Mouse (Mus musculus): Measurements from ENCODE around the gene Actg1. TPM values are rescaled to one million over a fixed set of nuclear protein-coding genes. Genes with fewer than 3 reads are reported as not detected.
A peak's percentile ranks its signal among the peaks of the same experiment; 100 is the strongest.

Gene Actg1
- polyA plus RNA-seq, 1 experiment from 2014 or later, result 3,804 TPM

DNA sequence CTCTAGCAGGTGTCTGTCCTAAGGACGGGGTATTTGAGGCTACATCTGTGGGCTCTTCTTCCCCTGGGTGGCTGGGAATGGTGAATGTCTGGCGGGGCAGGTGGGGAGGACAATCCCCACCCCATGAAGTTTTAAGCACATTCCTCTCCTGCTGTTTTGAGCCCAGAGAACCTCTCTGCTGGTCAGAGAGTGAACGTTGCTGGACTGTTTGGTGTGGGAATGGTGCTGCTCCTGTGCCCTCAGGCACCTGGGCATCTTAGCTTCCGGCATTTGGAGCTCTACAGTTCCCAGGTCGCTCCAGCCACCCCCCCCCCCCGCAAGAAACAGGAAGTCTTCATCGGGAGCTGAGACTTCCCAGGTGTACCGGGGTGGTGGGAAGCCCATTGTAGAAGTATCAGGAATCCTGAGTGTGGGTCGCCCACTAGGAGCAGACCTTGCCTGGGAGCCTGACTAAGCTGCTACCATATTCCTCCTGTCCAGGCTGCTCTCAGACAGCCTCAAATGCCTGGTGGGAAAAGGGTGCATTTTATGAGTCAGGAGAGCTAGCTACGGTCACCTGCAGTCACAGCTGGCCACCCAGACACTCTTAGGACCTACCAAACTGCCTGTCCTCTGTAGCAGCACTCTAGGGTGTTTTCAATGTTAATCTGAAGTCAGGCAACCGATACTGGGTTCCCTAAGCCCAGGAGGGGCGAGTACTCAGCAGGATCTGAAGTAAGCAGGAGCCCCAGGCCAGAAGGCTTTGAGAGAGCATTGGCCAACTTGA is 41.8 kb downstream of the Actg1 start:
- Histone ChIP-seq H3K4me3 (ENCODE audit: low read depth, low read length) (no peak overlapping the region), H3K4me1 (ENCODE audit: control insufficient read depth, insufficient read depth, low read length) (peaks cover 42% of the 10 kb centered on the region), H3K27ac (ENCODE audit: low read depth, low read length) (no peak overlapping the region), H3K9me3 (ENCODE audit: control insufficient read depth, low read length) (no peaks in the 10 kb centered on the region), H3K27me3 (ENCODE audit: control insufficient read depth, insufficient read depth, low read length) (peaks cover 11% of the 10 kb centered on the region; the same call in 1 of the 2 replicates), H3K36me3 (ENCODE audit: control insufficient read depth, insufficient read depth, low read length) (no peaks in the 10 kb centered on the region), H3K9ac (ENCODE audit: low read length) (no peak overlapping the region; the same call in 1 of the 2 replicates), H3K4me2 (ENCODE audit: low read depth) (no peak overlapping the region)
- DNase-seq (ENCODE audit: low spot score), result peak; percentile 10
- WGBS, result 53% methylated on average over 12 of the region's 12 CpGs
- no peak for ATAC-seq (ENCODE audit: insufficient read depth, low FRiP score, low TSS enrichment)

DNA sequence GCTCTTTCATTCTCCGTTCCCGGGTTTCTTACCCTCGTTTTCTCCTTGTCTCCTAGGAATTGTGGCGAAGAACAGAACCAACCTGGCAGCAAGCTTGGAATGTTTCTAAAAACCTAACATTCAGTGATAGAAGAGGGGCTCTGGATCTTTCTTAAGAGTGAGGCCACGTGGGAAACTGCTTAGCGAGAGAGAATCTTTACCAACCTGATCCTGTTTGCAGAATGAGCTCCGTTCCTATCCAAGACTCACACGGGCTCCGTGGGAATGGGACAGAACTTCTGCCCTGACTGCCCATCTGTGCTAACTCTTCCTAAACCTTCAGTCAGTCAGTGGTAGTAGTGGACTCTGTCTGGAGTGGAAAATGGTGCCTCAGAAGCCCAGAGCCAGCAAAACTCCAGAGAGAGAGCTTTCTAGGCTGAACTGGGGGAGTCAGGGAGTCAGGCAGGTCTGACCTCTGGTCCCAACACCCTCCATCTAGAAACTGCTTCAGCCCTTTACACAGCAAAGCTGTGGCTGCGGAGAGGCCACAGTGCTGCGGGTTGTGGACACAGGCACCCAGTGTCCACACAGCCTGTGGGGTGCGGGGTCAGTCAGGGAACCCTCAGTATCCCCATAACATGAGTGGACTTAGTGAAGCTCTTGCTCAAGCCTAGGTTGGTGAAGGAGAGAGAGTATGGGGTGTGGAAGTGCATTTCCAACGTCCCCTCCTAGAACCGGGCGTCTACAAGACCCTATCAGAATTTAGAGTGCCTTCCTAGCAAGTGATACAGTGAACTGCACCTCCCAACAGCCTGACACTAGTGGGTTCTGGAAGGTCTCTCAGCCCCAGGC is 42.6 kb downstream of the Actg1 start:
- ATAC-seq (ENCODE audit: insufficient read depth, low FRiP score, low TSS enrichment), result no peak
- Histone ChIP-seq H3K27ac (ENCODE audit: low read depth, low read length) (peak overlapping the region; percentile 80), H3K4me1 (ENCODE audit: control insufficient read depth, insufficient read depth, low read length) (peaks cover 37% of the 10 kb centered on the region), H3K36me3 (ENCODE audit: control insufficient read depth, insufficient read depth, low read length) (no peaks in the 10 kb centered on the region), H3K4me2 (ENCODE audit: low read depth) (peak overlapping the region; percentile 75), H3K9me3 (ENCODE audit: control insufficient read depth, low read length) (no peaks in the 10 kb centered on the region), H3K4me3 (ENCODE audit: low read depth, low read length) (peak overlapping the region; percentile 43), H3K27me3 (ENCODE audit: control insufficient read depth, insufficient read depth, low read length) (peaks cover 11% of the 10 kb centered on the region; the same call in 1 of the 2 replicates), H3K9ac (ENCODE audit: low read length) (peak overlapping the region; percentile 65)
- 20% methylated on average over 15 of the region's 15 CpGs for WGBS
- no peak for DNase-seq (ENCODE audit: low spot score)

DNA sequence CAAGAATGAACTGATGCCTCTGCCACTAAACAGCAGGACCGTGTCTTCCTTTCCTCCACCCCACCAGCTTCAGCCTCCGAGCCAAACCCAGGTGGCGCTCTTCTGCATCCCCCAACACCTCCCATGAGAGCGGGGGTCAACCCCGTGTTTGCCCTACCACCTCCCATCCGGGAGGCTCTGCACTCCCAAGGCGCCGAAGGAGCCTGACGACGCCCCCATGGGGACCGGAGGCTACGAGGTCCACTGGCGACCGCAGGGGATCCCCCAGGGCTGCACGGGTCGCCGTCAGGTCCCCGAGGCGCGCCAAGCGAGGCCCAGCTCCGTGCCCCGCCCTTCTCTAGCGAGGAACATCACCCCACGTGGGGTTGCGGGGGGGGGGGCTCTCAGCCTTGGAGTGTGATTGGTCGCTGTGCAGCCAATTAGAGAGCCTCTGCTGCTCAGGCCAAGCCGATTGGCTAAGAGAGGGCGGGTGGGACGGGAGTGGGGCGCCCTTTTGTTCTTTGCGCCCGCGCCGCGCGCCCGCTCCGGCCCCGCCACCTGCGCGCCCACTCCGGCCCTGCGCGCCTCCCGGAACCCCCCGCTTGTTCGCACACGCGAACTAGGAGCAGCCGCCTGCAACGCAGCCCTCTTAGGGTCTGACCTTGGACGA is 43.3 kb downstream of the Actg1 start:
- DNase-seq (ENCODE audit: low spot score) (peak; percentile 98), ATAC-seq (ENCODE audit: insufficient read depth, low FRiP score, low TSS enrichment) (peak; percentile 95)
- Histone ChIP-seq H3K27ac (ENCODE audit: low read depth, low read length) (peak overlapping the region; percentile 80), H3K9me3 (ENCODE audit: control insufficient read depth, low read length) (no peaks in the 10 kb centered on the region), H3K9ac (ENCODE audit: low read length) (peak overlapping the region; percentile 71), H3K36me3 (ENCODE audit: control insufficient read depth, insufficient read depth, low read length) (no peaks in the 10 kb centered on the region), H3K27me3 (ENCODE audit: control insufficient read depth, insufficient read depth, low read length) (peaks cover 11% of the 10 kb centered on the region; the same call in 1 of the 2 replicates), H3K4me3 (ENCODE audit: low read depth, low read length) (peak overlapping the region; percentile 43), H3K4me2 (ENCODE audit: low read depth) (peak overlapping the region; percentile 75), H3K4me1 (ENCODE audit: control insufficient read depth, insufficient read depth, low read length) (peaks cover 34% of the 10 kb centered on the region)
- WGBS, result 0% methylated on average over 52 of the region's 53 CpGs

DNA sequence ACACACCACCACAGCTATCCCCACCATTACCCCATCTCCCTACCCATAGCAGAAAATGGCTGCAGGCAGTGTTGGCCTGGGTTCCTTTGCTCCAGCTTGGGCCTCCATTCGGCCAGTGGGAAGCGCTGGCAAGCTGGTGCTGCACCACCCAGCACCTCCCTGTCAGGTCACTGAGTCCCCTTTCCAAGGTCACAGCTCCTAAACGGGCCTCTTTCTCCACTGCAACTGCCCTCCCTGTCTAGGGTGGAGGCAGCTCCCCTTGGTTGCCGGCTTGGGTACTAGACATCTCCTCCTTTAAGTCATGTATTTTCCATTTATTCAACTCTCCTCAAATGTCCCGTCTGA is 44.0 kb downstream of the Actg1 start:
- peaks cover 11% of the 10 kb centered on the region; the same call in 1 of the 2 replicates for H3K27me3 ChIP-seq (ENCODE audit: control insufficient read depth, insufficient read depth, low read length)
- H3K4me2 ChIP-seq (ENCODE audit: low read depth), result peak overlapping the region; percentile 75
- H3K4me1 ChIP-seq (ENCODE audit: control insufficient read depth, insufficient read depth, low read length), result peaks cover 36% of the 10 kb centered on the region
- peak overlapping the region; percentile 80 for H3K27ac ChIP-seq (ENCODE audit: low read depth, low read length)
- DNase-seq (ENCODE audit: low spot score), result no peak
- peak overlapping the region; percentile 71; the same call in 1 of the 2 replicates for H3K9ac ChIP-seq (ENCODE audit: low read length)
- no peak overlapping the region; the same call in 1 of the 2 replicates for H3K4me3 ChIP-seq (ENCODE audit: low read depth, low read length)
- no peaks in the 10 kb centered on the region for H3K36me3 ChIP-seq (ENCODE audit: control insufficient read depth, insufficient read depth, low read length)
- WGBS, result 32% methylated on average over 5 of the region's 5 CpGs
- 0 out of 2 replicates have a peak, but pooled peaks have one; percentile 1 for ATAC-seq (ENCODE audit: insufficient read depth, low FRiP score, low TSS enrichment)
- H3K9me3 ChIP-seq (ENCODE audit: control insufficient read depth, low read length), result no peaks in the 10 kb centered on the region

DNA sequence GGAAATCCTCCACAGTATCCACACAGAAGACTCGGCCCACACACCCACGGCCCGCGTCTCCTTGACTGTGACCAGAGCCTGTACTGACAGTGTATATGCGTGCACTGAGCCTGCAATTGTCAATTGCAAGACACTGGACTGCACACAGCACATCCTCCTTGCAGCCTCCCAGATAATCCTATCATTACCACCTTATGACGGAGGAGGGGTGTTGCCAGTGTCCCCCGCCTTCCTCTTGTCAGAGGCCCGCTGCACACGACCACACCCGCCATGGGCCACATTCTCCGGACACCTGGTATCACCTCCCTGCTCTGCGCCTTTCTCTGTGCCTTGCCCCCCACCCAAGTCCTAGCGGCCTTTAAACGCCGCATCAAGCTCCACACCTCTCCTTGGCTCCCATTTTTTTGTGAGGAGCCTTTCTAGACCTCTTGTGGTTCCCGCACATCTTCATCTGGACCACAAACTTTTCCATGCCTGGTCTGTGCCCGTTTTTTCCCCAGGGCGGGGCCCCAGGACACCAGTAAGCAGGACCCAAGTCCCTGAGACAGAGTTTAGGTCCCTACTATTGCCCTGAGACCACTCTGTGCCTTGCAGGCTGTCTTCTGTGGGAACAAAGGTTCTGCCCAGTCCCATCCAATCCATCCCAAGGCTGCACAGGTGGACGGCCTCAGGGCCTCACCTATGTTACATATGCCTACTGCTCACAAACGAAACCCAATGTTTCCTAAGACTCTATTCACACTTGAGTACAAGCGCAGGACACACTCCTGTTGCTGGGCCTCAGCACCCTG is 44.6 kb downstream of the Actg1 start:
- WGBS, result 88% methylated on average over 21 of the region's 21 CpGs
- Histone ChIP-seq H3K9ac (ENCODE audit: low read length) (no peak overlapping the region), H3K27ac (ENCODE audit: low read depth, low read length) (no peak overlapping the region), H3K27me3 (ENCODE audit: control insufficient read depth, insufficient read depth, low read length) (peaks cover 11% of the 10 kb centered on the region; the same call in 1 of the 2 replicates), H3K9me3 (ENCODE audit: control insufficient read depth, low read length) (no peaks in the 10 kb centered on the region), H3K4me2 (ENCODE audit: low read depth) (peak overlapping the region; percentile 75), H3K4me1 (ENCODE audit: control insufficient read depth, insufficient read depth, low read length) (peaks cover 37% of the 10 kb centered on the region), H3K36me3 (ENCODE audit: control insufficient read depth, insufficient read depth, low read length) (no peaks in the 10 kb centered on the region), H3K4me3 (ENCODE audit: low read depth, low read length) (no peak overlapping the region; the same call in 1 of the 2 replicates)
- ATAC-seq (ENCODE audit: insufficient read depth, low FRiP score, low TSS enrichment), result no peak
- no peak for DNase-seq (ENCODE audit: low spot score)

DNA sequence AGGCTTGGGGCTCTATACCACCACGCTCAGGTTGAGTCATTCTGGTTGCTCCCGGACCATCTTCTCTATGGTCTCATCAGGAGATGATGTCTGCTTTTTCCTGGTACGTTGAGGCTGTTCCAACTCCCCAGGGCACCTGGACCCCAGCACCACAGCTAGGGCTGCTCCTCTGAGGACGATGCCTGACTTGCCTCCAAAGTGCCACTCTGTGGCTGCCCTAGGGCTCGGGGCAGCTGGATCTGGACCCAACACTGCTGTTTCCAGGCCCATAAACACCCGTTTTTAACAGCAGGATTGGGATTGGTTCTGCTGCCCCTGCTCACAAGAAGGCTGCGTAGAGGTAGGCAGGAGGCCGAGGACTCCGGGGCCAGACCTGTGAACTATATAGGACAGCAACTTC is 45.2 kb downstream of the Actg1 start:
- ATAC-seq (ENCODE audit: insufficient read depth, low FRiP score, low TSS enrichment) (no peak), DNase-seq (ENCODE audit: low spot score) (no peak)
- 85% methylated on average over 9 of the region's 9 CpGs for WGBS
- Histone ChIP-seq H3K4me1 (ENCODE audit: control insufficient read depth, insufficient read depth, low read length) (peaks cover 37% of the 10 kb centered on the region), H3K36me3 (ENCODE audit: control insufficient read depth, insufficient read depth, low read length) (no peaks in the 10 kb centered on the region), H3K9me3 (ENCODE audit: control insufficient read depth, low read length) (no peaks in the 10 kb centered on the region), H3K4me3 (ENCODE audit: low read depth, low read length) (no peak overlapping the region), H3K27ac (ENCODE audit: low read depth, low read length) (no peak overlapping the region), H3K4me2 (ENCODE audit: low read depth) (no peak overlapping the region), H3K9ac (ENCODE audit: low read length) (no peak overlapping the region), H3K27me3 (ENCODE audit: control insufficient read depth, insufficient read depth, low read length) (peaks cover 11% of the 10 kb centered on the region; the same call in 1 of the 2 replicates)

DNA sequence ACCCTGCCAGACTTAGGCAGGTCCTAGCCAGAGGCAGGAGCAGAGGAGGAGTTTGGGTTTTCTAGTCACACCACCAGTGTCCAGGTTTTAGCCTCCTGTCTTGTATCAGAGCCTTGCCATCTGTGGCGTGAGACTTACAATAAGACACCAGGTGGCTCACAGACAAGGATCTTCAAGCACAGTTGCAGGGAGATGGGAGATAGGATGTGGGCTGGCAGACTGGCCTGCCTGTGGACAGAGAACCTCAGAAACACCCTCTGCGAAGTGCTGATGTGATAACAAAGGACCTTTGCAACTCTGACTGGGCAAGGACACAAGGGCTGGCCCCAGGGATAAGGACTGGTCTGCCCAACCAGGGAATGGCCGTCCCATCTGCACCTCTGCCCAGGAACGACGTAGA is 48.9 kb downstream of the Actg1 start:
- ATAC-seq (ENCODE audit: insufficient read depth, low FRiP score, low TSS enrichment) (no peak), DNase-seq (ENCODE audit: low spot score) (no peak)
- no peaks in the 10 kb centered on the region for H3K36me3 ChIP-seq (ENCODE audit: control insufficient read depth, insufficient read depth, low read length)
- WGBS, result 66% methylated on average over 5 of the region's 5 CpGs
- no peaks in the 10 kb centered on the region for H3K9me3 ChIP-seq (ENCODE audit: control insufficient read depth, low read length)
- no peak overlapping the region for H3K4me2 ChIP-seq (ENCODE audit: low read depth)
- H3K27ac ChIP-seq (ENCODE audit: low read depth, low read length), result peak overlapping the region; percentile 46; the same call in 1 of the 2 replicates
- peaks cover 34% of the 10 kb centered on the region for H3K4me1 ChIP-seq (ENCODE audit: control insufficient read depth, insufficient read depth, low read length)
- H3K27me3 ChIP-seq (ENCODE audit: control insufficient read depth, insufficient read depth, low read length), result no peaks in the 10 kb centered on the region
- H3K4me3 ChIP-seq (ENCODE audit: low read depth, low read length), result no peak overlapping the region
- H3K9ac ChIP-seq (ENCODE audit: low read length), result no peak overlapping the region
